Mouse (Mus musculus) cortical plate, adult 2 months (tissue): ENCODE results near the gene Pnkp. TPM values are rescaled to one million over a fixed set of nuclear protein-coding genes. Genes with fewer than 3 reads are reported as not detected.

Experiments used
- H3K27ac ChIP-seq: fragments of 200-500 bp; 2 replicates; pipeline ENCODE4 v1.5.1; 2012; ENCODE audit warnings: low read length, control low read depth, inconsistent platforms; ENCODE audit not compliant: insufficient read depth
- H3K4me1 ChIP-seq: fragments of 200-500 bp; 2 replicates; pipeline ENCODE4 v1.6.1; 2011; ENCODE audit warnings: low read length; ENCODE audit not compliant: control insufficient read depth, insufficient read depth
- H3K4me3 ChIP-seq: fragments of 200-500 bp; 2 replicates; pipeline ENCODE4 v1.5.1; 2011; ENCODE audit warnings: mild to moderate bottlenecking, low read length, control low read depth; ENCODE audit not compliant: insufficient read depth
- CTCF ChIP-seq: fragments of 200-500 bp; IDR thresholded peaks from 2 replicates; pipeline ENCODE4 v1.5.1; 2011; ENCODE audit warnings: mild to moderate bottlenecking, control low read depth, low read length; ENCODE audit not compliant: insufficient read depth; ENCODE audit errors: extremely low read depth
- POLR2A ChIP-seq: fragments of 200-500 bp; IDR thresholded peaks from 2 replicates; pipeline ENCODE4 v1.6.1; 2011; ENCODE audit warnings: mild to moderate bottlenecking, low read length, control low read depth; ENCODE audit not compliant: insufficient read depth; ENCODE audit errors: extremely low read depth
- polyA plus RNA-seq: library from polyadenylated mRNA; depleted of rRNA; stranded (reverse); fragments of >200 nt; gene quantifications from 2 replicates; pipeline ENCODE4 v1.2.3, GENCODE M21; 2012

Gene Pnkp
- polyA plus RNA-seq, 1 experiment = 35.6 TPM

DNA sequence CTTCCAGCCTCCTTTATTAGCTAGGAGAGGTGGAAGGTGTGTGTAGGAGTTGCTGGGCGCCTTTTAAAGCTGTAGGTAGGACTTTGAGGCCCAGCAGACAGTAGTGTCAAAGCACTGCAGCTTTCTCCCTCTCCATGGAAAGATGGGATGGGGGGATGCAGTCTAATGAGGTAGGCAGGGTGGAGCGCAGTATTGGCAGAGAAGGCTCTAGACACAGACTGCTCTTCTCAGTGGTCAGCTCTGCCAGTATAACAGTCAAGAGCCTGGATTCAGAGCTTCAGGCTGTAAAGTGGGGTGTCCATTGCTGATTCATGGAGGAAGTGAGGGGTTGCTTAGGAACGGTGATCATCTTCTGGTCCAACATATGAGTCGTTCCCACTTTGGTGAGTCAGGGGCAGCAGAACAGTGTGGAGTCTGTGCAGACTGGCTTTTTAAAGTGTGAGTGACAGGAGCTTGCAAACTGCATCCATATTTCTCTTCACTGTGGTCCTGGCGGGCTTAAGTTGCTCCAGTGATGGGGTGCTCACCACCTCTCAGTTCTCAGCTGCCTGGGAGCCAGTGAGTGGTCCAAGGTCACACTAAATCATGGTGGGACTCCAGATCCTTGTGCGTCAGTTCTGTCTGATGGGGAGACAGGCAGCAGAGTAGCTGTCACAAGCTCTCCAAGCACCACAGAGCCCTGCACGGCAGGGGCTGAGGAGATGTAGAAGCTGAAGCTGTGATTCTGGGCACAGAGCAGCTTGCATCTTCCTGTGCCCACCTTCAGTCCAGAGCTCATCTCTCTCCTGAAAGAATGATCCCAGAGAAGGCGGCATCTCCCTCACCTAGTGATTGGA, 5.9 kb upstream of the Pnkp start:
- peak overlapping the region; percentile 70 for H3K27ac ChIP-seq

DNA sequence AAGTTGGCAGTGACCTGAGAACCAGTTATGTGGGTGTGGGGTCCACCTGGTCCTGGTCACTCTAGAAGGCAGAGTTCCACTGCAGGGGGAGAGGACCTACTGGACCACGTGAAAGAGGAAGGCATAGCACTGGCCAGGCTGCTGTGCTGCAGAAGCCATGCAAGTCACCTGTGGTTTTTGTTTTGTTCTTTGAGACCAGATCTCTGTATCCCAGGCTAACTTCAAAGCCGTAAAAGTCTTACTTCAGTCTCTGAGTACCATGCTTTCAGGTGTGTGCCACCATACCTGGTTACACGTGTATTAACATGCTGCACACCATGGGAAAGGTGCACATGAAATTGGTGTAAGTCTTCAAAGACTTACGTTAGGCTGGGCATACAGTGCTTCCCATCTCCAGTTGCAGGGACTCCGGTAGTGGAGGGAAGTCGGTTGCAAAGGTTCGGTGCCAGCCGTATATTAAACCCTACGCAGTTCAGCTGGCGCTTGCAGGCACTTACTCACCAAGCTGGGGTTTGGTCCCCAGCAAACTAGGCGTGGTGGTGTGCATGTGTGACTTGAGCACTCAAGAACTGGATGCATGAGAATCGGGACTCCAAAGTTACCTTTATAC, 5.2 kb upstream of the Pnkp start:
- H3K27ac ChIP-seq = no peak overlapping the region
- peaks cover 3% of the 10 kb centered on the region for H3K4me1 ChIP-seq
- H3K4me3 ChIP-seq = no peak overlapping the region
- TF ChIP-seq POLR2A (no peak), CTCF (no peak)

More for the DNA sequence above, 5.9 kb upstream of the Pnkp start:
- no peak for TF ChIP-seq CTCF
- no peak for TF ChIP-seq POLR2A
- peaks cover 3% of the 10 kb centered on the region for H3K4me1 ChIP-seq
- peak overlapping the region; percentile 45 for H3K4me3 ChIP-seq

- Histone ChIP-seq H3K4me3 (no peak overlapping the region), H3K4me1 (peaks cover 3% of the 10 kb centered on the region), H3K27ac (no peak overlapping the region)
- TF ChIP-seq CTCF (no peak), POLR2A (no peak)
Measured at GRCm38 (mm10) chr7:44852259-44853027, 4.5 kb upstream of the Pnkp start.

DNA sequence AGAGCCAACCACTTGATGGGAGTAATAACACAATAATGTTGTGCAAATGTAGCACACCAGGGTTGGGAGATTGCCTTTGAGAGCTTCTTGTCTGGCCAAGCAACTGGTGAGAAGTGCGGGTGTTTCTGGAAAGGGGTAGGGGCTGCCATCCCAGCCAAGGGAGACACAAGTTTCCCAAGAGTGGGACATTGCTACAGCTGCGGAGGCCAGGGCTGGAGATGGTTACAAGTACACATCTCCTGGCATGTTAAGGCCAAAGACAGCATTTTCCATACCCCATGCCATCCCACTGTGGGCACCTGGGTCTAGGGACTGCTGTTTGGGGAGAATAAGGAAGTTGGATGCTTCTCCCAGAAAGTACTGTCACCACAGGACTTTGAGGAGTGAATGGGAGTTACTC, 3.9 kb upstream of the Pnkp start:
- Histone ChIP-seq H3K27ac (no peak overlapping the region), H3K4me1 (no peaks in the 10 kb centered on the region; the same call in 1 of the 2 replicates)

GRCm38 (mm10) chr7:44853596-44854355, 3.2 kb upstream of the Pnkp start:
- Histone ChIP-seq H3K4me3 (peak overlapping the region; percentile 58), H3K27ac (peak overlapping the region; percentile 92), H3K4me1 (no peaks in the 10 kb centered on the region; the same call in 1 of the 2 replicates)
- no peak for TF ChIP-seq CTCF
- TF ChIP-seq POLR2A = no peak

More for the DNA sequence above, 3.9 kb upstream of the Pnkp start:
- no peak for TF ChIP-seq POLR2A
- no peak for TF ChIP-seq CTCF
- no peak overlapping the region for H3K4me3 ChIP-seq

DNA sequence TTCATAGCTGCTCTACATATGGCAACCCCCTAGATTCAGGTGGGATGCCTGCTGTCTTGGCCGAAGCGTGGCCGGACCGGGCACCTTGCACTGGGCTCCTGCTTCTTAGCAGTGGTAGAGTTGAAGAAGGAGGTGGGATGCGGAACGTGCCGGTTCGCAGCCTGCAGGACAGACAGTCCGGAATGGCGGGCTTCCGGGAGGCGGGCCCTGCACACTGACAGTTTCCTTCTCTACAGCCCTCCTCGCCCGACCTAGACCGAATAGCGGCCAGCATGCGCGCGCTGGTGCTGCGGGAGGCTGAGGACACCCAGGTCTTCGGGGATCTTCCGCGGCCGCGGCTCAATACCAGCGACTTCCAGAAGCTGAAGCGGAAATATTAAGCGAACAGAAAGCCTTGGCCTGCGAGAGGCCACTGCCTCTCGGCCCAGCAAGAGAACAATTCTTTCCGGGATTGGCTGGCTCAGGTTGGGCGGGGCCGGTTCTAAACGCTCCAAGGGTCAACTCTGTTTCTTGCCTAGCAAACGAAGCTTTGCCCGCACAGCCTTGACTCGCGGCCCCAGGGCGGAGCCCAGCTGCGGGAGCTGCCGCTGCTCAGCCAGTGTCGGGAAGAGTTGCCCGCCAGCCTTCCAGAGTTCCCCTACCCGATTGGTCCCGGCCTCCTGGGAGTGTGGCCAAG, 2.4 kb upstream of the Pnkp start:
- peak overlapping the region; percentile 92 for H3K27ac ChIP-seq
- TF ChIP-seq POLR2A (peak; percentile 48), CTCF (no peak)
- H3K4me1 ChIP-seq = no peaks in the 10 kb centered on the region; the same call in 1 of the 2 replicates
- H3K4me3 ChIP-seq = peak overlapping the region; percentile 58

GRCm38 (mm10) chr7:44855036-44855435, 1.9 kb upstream of the Pnkp start:
- TF ChIP-seq POLR2A (no peak), CTCF (no peak)
- Histone ChIP-seq H3K4me1 (no peaks in the 10 kb centered on the region; the same call in 1 of the 2 replicates), H3K4me3 (peak overlapping the region; percentile 58), H3K27ac (peak overlapping the region; percentile 92)

DNA sequence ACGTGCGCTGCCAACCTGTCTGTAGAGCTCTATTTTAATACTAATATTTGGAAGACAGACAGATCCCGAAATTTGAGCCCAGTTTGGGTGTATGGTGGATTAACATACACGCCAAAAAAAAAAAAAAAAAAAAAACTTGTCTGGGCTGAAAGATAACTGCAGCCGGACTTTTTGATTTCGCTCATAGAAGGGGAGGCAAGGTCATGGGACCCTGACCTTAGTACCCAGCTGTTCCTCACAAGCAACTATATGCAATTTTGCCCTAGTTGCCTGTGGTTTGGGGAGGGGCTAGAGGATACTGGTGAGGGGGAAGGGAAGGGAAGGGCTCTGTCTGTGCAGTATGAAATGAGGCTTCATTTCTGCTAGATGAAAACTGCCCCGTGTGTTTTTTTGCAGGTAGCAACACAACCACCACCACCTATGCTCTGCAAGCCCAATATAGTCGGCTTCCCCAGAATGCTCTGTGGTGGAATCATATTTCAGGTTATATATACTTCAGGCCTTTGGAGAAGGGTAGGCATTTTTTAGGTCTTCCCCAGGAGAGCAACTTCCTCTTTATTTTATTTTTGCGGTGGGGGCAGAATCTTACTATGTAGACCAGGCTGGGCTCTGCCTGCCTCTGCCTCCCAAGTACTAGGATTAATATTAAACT, 548 bp upstream of the Pnkp start:
- TF ChIP-seq CTCF = no peak
- TF ChIP-seq POLR2A = no peak
- no peaks in the 10 kb centered on the region for H3K4me1 ChIP-seq
- H3K4me3 ChIP-seq = peak overlapping the region; percentile 79; the same call in 1 of the 2 replicates
- H3K27ac ChIP-seq = no peak overlapping the region
